Mouse (Mus musculus): ENCODE results near the gene Gm10837.

DNA sequence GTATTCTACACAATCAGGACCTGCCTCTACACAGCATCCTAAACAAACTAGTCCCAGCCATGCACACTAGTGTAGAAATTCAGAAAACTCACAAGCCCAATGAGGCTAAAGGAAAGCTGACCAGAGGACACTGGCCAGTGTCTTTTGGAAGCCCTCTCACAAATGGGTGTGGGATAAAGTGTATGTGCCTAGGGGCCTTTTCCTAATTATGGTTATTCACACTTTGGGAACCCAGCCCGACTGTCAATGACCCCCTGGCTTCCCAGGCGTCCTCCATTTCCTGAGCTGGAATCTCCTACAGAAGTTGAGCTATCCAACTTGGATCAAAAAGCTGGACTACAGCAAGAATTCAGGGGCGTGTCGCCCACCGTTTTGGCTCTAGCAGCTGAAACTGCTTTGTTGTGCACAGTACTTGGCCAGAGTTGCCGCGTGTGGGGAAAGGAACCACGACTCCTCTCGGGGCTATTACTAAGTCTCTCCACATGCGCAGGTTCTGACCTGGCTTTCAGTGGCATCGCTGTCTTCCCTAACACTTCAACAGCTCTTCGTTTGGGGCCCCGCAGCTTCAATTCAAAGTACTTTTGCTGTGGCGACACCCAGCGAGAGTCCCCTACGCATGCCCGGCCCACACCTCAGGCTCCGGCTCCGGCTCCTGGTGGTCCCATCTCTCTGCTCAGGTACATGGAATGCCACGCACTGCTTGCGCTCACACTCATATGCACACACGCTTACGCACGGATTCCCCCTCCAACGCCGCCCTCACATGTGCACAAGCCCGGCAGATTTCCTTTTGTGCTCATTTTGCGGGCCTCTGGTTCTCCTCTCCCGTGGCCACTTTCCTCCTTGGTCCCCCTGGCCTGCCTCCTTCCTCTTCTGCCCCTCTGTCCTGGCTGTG, 40.5 kb upstream of the Gm10837 start:
- TF ChIP-seq CTCF (IDR thresholded peaks at IDR 0.05; ENCODE audit: extremely low read depth, insufficient read depth, insufficient read length, insufficient replicate concordance) (no peak), POLR2A (IDR thresholded peaks at IDR 0.05; ENCODE audit: low read depth, low read length) (no peak)
